Mouse (Mus musculus) heart, adult 2 months (tissue): ENCODE results near the gene Elp1.

Experiments
- CTCF ChIP-seq: fragments of 200-600 bp; IDR thresholded peaks from 2 replicates; pipeline ENCODE4 v1.8.1; 2022; ENCODE audit warnings: antibody characterized with exemption, mild to moderate bottlenecking, moderate library complexity
- EP300 ChIP-seq: fragments of 200-500 bp; IDR thresholded peaks from 2 replicates; pipeline ENCODE4 v1.6.1; 2011; ENCODE audit warnings: low read depth, low read length, control low read depth; ENCODE audit not compliant: insufficient read depth
- POLR2A ChIP-seq: fragments of 200-500 bp; IDR thresholded peaks from 2 replicates; pipeline ENCODE4 v1.6.1; 2011; ENCODE audit warnings: mild to moderate bottlenecking, low read depth, low read length, control low read depth; ENCODE audit not compliant: insufficient read depth

DNA sequence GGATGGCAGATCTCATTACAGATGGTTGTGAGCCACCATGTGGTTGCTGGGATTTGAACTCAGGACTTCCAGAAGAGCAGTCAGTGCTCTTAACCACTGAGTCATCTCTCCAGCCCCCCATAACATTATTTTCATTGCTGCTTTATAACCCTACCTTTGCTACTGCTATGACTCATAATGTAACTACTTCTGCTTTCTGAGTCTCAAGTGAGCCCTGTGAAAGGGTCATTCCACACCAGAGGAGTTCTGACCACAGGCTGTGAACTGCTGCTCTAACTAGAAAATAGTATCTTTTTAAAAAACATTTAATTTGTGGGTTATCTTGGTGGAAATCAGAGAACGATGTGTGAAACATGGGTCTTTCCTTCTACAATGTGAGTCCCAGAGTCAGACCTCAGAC is 44.4 kb downstream of the Elp1 start:
- TF ChIP-seq EP300 (no peak), CTCF (no peak), POLR2A (no peak)
